Mouse (Mus musculus) cerebellum, postnatal 36 days (tissue): ENCODE results near the gene Clec4g.

ENCODE experiments used
- DNase-seq, 2 experiments: peaks; one replicate each; pipeline ENCODE4 v3.0.0; 2021 to 2022; ENCODE audit warnings: mixed read lengths in 2 of 2

Gene Clec4g

DNA sequence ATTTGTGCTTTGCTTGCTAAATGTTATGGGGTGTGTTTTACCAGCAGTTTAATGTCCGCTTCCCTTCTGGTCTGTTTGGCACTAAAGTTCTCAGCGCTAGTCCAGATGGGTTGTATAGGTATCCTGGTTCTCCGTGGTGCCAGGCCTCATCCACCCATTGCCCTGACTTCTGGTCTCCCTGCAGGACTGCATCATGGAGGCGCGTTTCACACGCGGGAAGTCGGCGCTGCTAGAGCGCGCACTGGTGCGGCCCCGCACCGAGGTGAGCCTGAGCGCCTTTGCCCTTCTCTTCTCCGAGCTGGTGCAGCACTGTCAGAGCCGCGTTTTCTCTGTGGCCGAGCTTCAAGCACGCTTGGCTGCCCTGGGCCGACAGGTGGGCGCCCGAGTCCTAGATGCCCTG, 41.6 kb downstream of the Clec4g start:
- DNase-seq, result no peak

DNA sequence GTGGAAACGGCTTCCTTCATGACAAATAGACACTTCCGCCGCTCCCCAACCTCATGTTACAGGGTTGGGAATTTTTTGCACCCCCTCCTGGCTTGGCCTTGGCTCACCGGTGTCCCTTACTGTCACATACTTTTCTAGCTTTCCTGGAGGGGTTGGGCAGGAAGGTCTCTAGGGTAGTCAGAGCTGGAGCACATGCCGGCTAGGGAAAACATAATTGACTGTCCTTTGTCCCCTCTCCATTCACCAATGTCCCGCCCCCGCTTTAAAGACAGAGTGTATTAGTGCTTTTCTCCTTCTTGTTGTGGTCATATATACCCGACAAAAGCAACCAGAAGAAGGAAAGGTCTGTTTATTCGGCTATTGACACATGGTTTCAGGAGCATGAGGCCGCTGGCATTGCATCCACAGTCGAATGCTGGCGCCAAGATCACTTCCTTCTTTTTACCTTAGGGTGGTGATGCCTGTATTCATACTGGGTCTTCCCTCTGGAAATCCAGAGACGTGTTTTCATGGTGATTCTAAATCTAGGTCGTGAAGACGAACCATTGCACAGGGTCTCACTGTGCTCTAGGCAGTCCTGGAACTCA, 43.4 kb downstream of the Clec4g start:
- no peak for DNase-seq

DNA sequence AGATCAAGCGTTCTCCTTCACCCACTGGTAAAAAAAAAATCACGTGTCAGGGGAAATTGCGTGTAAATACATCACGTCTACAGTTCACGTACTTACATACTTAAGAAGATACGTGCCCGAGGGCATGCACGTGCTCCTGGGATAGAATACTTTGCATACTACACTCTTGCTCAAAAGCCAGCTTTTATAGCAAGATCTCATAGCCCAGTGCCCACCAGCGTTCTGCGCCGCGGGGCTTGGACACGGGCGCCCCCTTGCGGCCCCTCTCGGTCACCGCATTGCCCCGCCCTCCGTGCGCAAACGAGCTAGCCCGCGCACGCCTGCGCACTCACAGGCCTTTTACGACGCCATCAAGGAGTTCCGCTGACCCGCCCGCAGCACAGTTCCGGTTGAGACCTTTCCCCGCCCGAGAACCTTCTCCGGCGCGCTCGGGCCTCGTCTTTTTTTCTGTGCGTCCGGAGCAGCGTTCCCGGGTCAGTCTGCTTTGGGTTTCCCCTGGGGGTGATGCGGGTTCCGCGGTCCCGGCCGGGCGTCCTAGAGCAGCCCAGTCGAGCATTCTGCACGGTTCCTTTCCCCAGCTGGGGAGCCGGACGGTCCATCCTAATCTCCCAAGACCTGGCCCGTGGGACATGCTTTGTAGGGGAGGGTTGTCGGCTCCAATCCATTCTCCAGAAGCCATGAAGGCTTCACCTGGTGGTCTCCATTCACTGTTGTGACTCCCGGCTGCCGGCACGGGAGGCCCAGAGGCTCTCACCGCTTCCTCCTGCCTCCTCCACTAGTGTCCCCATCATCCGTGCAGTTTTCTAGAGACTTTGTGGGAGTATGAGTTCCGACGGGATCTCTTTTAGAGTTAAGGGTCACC, 44.1 kb downstream of the Clec4g start, which contains the start of gene Trappc5:
TSS of gene Trappc5 (plus strand) at position 169 of the 862 bp plus-strand sequence.
- peak; percentile 96 for DNase-seq

DNA sequence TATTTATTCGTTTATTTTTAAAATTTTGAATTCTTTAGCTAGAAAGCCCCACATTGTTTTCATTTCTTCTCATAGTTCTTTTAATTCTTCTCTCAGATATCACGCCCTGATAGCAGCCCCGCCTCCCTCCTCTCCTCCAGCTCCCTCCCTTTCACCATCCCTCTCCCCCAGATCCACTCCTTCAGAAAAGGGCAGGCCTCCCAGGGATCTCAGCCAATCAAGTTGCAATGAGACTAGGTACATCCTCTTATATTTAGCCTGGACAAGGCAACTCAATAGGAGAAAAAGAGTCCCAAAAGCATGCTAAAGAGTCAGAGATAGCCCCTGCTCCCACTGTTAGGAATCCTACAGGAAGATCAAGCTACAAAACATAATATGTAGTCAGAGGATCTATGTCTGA, 45.8 kb downstream of the Clec4g start:
- no peak for DNase-seq

DNA sequence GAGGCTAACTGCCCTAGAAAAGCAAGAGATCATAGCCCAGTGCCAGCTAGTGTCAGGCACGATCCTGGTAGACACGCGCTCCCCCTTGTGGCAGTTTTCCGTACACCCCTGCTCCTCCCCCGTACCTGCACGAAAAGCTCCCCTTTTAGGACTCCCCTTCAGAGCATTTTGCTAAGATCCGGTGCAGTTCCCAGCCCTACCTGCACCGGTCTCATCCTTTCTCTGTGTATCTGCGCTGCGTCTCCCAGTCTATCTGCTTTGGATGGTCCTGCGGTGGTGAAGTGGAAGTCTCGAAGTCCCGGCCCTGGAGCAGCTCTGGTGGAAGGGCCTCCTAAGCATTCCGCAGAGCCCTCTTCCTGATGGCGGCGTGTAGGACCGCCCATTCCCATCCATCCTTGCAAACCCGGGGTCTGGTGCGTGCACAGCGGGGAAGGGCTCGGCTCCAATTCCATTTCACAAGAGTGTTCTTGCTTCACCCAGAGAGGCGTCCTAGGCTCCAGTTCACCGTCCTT, 48.4 kb downstream of the Clec4g start, which contains the start of gene Fcor:
TSS of gene Fcor (minus strand) at position 383 of the 512 bp plus-strand sequence.
- peak; percentile 92 for DNase-seq

DNA sequence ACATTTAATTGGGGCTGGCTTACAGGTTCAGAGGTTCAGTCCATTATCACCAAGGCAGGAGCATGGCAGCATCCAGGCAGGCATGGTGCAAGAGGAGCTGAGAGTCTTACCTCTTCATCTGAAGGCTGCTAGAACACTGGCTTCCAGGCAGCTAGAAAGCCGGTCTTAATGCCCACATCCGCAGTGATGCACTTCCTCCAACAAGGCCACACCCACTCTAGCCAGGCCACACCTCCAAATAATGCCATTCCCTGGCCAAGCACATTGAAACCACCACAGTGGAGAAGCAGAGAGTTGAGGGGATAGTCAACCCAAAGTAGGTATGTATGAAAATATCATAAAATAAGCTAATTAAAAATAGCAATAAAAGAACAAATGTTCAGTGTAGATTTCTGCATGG, 50.1 kb downstream of the Clec4g start:
- DNase-seq, result no peak

DNA sequence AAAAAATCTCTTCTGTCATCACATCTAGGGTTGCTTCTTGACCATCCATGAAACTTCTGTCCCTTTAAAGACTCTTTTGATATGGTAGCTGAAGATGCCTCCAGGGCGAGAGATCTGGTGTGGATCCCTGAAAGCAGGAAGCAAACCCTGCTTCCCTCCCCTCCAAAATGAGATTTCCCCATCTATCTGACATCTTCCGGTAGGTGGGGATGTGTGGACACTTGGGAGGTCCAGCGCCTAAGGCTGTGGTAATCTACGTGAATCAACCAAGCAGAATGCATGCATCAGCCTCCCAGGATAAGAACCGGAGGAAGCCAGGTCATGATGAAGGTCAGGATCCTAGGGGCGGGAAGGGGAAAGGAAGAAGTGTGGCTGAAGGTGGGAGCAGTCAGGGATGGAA, 54.9 kb downstream of the Clec4g start, which contains the start of gene Mcemp1:
TSS of gene Mcemp1 (plus strand) at position 248 of the 400 bp plus-strand sequence.
- DNase-seq, result no peak

DNA sequence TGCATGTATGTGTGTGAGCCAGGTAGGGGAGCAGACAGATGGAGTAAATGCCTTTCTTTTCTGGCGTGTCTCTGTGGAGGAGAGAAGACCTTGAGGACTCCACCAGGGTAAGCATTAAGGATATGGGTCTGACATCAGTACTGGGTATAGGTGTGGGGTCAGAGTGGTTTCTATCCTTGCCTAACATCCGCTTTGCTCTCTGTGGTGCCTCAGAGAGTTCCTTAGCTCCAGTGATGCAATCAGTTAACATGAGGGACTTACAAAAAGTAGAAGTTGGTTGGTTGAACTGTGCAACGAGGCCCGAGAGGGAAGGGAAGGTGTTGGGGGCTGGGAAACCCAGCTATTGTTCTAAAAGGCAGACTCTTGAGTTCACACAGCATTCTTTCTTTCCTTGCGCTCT, 56.0 kb downstream of the Clec4g start:
- no peak for DNase-seq

DNA sequence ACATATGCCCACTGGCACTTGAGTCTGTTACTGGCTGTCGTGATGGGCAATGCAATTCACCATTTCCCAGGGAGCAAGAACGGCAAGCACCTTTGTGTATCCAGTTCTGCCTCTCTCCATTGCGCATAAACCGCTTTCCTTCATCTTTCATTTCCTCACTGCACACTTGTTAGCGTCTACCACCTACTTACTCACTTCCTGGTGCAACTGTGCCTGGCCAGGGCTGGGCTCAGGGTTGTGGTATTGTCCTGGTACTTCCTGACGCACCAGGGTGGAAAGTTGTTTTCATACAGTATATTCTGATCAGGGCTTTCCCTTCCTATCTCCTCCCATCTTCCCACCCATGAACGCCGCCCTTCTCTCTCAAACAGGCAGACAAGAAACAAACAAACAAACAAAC, 59.6 kb downstream of the Clec4g start:
- DNase-seq, result no peak
